Mouse (Mus musculus) Muller cell, postnatal 12 days (primary cell): ENCODE measurements around the gene Magi1.

ENCODE experiments used
- DNase-seq: peaks from one replicate; pipeline ENCODE4 v3.0.0-alpha.2; 2015; ENCODE audit errors: inconsistent ontology term

Gene Magi1

GRCm38 (mm10) chr6:94116434-94117432 lies 167.0 kb downstream of the Magi1 start:
- no peak for DNase-seq

GRCm38 (mm10) chr6:94111833-94112232 lies 171.9 kb downstream of the Magi1 start:
- no peak for DNase-seq

DNA sequence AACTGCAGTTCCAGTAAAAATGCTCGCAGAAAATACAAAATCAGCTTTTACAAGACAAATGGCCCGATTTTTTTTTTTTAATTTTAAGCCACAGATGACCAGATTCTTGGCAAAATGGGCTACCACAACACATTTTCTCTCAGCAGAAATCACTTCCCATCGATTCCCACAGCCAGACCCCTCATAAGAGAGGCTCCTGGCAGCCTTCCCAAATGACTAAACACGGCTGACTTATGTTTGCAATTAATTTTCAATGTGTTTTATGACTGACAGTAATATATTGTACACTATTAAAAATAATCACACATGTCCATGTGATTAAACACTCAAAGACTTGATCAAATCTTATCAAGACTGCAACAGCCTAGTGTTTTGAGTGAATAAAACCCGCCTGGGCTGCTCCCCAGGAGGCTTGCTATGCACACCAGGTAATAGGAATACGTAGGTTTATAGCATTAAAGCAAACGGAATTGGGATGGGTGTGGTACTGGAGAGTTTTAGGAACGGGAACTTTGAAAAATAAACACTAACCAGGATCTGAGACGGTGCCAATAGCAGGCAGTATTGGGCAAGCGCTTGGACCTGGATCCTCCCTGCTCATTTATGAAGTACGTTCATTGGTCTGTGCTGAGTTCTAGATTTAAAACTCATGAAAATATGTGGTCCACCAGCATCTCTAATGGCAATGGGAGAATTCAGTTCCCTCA lies 176.2 kb downstream of the Magi1 start:
- DNase-seq, result no peak

GRCm38 (mm10) chr6:94103581-94103980 lies 180.1 kb downstream of the Magi1 start:
- no peak for DNase-seq

DNA sequence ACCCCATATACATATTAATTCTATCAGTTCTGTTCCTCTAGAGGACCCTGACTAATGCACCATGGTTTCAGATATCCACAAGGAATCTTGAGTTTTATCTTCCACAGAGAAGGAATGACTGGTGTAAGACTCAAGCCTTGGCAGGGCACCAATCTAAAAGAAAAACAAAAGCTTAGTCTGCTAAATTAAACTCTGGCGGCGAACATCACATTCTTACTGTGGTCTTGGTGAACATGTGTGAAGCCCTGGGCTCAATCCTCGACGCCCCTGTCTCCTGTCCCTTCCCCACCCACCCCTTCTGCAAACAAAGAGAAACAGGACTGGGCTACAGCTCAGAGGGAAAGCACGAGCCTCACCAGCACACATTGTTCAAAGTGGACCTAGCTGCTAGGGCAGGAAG lies 182.5 kb downstream of the Magi1 start:
- DNase-seq, result peak; percentile 72

DNA sequence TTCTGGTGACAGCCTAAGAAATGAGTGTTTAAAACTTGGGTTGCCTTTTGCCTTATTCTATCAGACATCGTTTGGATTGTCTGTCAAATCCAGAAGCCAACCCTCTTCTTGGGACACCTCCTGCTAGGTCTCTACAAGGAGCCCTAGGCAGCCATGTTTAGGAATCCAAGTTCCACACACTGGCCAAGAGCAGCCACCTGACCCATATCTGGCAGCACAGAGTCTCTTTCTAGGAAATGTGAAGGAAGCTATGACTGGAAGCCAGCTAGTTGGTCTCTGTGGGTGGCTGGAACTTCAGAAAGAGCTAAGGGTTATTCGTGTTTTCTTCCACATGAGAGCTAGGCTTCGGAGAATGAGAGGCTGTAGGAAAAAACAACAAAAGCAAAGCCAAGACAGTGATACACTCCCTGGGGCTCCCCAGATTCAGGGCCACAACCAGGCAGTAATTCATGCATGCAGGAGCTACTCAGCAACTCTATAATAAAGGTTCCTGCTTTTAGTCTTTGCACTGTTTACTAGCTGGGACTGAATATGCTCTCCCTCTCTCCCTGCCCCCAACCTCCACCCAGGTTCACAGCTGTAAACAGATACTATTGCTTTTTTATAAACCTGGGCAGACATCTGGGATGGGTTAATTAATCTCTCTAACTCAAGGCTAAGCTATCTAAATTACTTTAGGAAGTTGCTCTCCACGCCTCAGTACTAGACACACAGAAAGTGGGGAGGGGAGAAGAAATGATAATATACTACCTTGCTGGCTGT lies 188.6 kb downstream of the Magi1 start:
- peak; percentile 36 for DNase-seq

GRCm38 (mm10) chr6:94092969-94093597 lies 190.6 kb downstream of the Magi1 start:
- no peak for DNase-seq

GRCm38 (mm10) chr6:94092500-94092899 lies 191.2 kb downstream of the Magi1 start:
- DNase-seq, result no peak

DNA sequence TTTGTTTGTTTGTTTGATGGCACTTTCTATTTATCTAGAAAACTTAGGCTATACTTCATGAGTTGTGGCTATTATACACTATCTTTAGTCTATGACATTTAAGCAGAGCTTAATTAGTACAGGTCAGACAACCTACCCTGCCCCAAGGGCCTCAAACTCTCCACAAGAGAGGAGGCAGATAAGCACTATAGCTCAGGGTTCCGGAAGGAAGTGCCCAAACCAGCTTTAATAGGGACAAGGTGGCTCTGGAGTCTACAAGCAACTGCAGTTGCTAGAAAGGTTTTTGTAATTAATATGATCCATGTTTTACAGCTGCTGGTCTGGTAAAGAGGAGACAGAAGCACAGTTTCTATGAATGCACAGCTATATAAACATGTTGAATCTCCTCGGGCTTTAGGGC lies 196.9 kb downstream of the Magi1 start:
- DNase-seq, result no peak

DNA sequence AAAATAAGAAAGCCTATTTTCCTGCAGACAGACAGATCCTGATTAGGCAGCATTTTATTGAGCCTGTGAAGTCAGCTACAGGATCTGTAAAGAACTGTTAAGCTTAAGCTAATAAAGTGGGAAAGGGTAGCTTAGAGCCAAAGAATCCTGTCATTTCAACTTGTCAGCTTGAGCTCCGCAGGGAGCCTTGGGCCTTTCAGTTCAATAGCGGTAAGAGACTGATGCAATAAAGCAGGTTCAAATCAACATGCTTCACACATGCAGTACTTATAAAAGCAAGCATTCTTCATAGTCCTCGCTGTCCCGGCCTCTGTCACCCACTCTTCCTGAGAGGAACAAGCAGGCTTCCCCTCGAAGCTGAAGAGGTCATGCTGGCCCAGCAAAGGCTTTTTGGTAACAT lies 199.0 kb downstream of the Magi1 start:
- no peak for DNase-seq

DNA sequence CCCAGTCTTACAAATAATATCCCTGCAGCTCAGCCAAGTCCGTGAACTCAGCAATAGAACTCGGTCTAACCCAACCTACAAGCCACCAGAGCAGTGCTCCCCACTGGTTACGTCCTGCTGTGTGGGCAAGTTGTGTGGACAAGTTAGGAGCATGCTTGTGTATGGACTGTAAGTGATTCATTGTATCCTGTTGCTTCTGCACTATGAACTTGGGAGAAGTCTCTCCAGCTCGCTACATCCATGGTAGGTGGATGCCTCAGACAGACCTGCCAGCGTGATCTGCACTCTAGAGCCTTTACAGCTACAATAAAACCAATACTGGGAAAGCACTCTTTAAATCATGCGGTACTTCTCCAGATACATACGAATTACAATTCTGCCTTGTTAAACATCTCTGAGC lies 200.3 kb downstream of the Magi1 start:
- no peak for DNase-seq

DNA sequence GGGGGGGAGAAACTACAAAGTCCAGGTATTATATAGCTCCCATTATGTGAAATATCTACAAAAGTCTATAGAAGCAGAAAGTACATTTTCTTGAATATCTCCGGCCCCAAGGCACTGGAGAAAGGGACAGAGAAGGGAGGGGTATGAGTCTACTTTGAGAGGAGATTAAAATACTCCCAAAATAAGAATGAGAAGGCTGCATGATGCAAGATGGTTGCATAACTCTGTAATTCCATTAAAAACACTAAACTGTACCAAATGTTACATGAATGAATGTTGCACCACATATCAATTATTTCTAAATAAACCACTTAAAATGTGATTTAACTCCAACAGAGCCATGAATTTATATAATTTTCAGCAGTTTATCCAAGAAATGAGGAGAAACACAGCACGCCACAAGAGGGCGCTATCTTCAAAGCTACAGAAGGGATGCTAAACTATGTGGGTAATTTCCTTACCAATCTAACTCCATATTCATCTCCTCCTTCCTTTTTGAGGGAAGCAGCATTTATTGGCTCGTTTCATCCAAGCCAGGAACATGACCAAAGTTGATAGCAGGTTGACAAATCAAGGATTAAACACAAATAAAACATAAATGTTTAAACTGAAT lies 202.7 kb downstream of the Magi1 start:
- peak; percentile 43 for DNase-seq

DNA sequence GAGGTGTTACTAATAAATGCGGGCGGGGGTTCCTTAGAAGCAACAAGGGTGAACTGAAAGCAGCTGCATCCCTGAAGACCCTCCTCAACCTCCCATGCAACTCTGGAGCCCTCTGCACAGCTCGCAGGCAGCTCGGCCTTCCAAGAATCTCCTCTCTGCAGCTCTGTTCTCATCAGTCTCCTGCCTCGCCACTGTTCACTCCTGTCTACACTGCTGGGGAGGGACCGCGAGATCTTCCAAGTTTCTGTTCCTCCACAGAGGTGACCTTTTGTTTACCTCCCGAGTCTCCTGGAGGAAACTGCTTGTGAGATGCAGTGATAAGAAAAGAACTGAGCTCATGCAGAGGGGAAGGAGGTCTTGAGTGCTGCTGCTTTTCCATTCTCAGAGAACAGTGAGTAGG lies 204.8 kb downstream of the Magi1 start:
- DNase-seq, result no peak

DNA sequence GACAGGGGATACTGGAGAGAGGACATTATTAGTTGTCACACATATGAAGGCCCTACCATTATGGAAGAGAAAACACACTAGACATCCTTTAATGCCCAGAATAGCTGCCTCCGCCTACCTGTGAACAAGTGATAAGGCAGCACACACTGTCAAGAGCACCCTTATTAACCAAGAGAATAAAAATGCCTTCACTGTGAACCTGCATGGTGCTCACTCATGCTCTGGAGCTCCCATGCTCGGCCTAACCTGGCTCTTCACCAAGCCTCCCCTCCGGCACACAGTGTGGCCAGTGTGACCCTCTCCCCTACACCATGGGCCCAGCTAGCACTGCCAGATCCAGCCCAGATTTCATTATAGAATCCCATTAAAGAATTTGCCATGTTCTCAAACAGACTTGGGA lies 206.7 kb downstream of the Magi1 start:
- no peak for DNase-seq

GRCm38 (mm10) chr6:94075990-94076389 lies 207.7 kb downstream of the Magi1 start:
- no peak for DNase-seq

DNA sequence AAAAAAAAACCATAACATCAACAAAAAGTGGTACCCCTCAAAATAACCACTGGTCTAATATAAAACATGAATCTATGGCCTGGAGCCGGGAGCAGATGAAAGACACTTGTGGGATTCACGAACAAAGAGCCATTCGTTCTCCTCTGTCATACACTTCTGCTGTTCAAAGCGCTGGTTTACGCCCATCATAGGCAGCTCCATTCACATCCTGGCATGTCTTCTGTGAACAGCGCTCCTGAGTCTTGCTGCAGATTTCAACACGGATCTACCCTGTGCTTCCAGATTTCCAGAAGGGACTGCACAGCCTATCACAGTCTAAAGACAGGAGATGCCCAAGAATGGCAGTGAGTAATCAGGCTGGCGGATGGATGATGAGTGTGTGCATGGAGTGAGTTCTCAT lies 208.5 kb downstream of the Magi1 start:
- no peak for DNase-seq

DNA sequence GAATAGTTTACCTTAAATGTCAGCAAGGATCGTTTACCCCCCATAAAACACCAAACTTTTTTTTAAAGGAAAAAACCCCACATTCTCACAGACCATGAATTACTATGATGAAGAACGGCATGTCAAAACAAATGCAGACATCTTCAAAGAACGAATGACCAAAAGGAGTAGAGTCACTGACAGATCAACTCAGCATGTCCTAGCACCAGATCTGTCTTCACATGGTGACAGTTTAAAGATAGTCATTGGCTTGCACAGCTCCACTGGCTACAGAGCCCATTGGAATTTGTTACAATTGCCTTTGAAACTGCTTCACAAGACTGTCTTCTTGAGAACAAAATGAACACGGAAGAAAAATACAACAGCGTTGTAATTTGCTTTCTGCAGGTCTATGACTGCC lies 212.0 kb downstream of the Magi1 start:
- DNase-seq, result no peak

DNA sequence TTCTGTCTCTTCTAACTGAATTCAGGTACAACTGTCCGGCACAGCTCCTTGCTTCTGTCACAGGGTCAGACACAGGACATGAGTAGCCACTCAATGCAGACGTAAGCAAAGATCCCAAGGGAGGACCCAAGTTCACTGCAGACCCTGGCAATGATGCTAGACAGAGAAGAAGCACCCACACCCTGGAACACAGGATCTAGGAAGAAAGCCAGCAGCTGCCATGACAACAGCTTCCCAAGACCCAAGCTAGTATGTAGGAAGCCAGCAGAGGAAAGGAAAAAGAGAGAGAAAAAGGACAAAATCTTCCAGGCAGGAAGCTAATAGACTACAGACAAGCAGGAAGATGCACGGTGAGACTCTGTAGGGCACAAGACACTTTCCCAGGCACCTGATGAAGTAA lies 213.0 kb downstream of the Magi1 start:
- DNase-seq, result no peak

DNA sequence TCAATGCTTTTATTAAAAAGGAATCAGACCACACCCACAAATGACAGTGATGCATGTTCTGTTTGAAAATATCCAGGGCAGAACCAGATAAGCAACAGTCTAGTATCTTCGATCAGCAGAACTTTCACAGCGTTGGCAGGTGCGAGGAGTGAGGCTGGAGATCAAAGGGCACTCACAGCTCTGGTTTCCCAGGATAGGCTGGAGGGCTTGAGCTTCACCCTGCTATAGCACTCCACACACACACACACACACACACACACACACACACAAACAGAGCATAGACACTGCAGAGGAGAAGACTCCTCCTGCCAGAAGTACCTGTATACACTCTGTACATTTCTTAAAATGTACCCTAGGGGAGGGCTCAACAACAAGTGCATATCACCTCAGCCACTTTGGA lies 214.3 kb downstream of the Magi1 start:
- no peak for DNase-seq

DNA sequence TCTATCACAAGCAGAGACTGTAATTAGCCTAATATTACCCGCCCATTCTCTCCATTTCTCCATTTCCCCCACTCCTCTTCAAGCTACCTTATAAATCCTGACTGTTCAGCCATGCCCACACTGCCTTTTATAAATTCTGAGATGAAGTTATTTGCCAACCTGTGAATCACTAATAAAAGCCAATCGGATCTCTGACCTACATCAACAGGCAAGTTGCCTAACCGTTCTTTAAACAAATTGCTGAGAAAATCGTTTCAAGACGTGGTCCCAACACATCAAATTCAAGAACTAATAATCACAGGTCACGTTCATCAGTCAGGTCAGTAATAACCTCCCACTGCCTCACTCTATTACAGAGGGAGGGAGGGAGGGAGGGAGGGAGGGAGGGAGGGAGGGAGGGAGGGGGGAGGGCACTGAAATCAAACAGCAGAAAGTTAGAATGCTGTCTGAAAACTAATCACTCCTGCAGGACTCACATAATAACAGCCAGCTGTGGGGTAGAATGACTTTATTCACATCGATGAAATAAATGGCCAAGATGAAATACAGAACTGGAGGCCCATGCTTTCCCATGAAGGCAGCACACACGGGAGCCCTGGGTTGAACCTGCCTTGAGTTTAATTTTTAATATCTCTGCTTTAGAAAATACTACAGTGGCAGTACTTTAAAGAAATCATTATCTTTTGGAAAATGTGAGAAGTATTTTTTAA lies 215.8 kb downstream of the Magi1 start:
- no peak for DNase-seq

- DNase-seq, result no peak
Observed at GRCm38 (mm10) chr6:94064832-94065231, 218.9 kb downstream of the Magi1 start.
